Mouse (Mus musculus) MEL (cell line): ENCODE results near the gene Npsr1. TPM values are rescaled to one million over a fixed set of nuclear protein-coding genes. Genes with fewer than 3 reads are reported as not detected.

Source experiments
- DNase-seq: peaks from one replicate; pipeline ENCODE4 v3.0.0; 2011; ENCODE audit warnings: low read depth, low spot score
- H3K27ac ChIP-seq: 2 replicates; pipeline ENCODE4 v1.5.1; 2012; ENCODE audit warnings: low read depth, mild to moderate bottlenecking, control low read depth, low read length, moderate library complexity; ENCODE audit not compliant: control insufficient read depth
- H3K27me3 ChIP-seq, 2 experiments: fragments of 150-350 bp in 1 of 2; sonication (generic) in 1 of 2; 2 replicates each; pipeline ENCODE4 v1.6.1; 2012; ENCODE audit warnings: low read length in 2 of 2, mild to moderate bottlenecking in 2 of 2, improper control_type of control experiment in 1 of 2, moderate library complexity in 1 of 2; ENCODE audit not compliant: insufficient read depth in 2 of 2, control insufficient read depth in 1 of 2
- H3K36me3 ChIP-seq, 2 experiments: 2 replicates each; pipeline ENCODE4 v1.6.1; 2012 to 2014; ENCODE audit warnings: low read length in 2 of 2, improper control_type of control experiment in 1 of 2, inconsistent platforms in 1 of 2, mild to moderate bottlenecking in 1 of 2; ENCODE audit not compliant: insufficient read depth in 2 of 2, control insufficient read depth in 1 of 2
- H3K4me1 ChIP-seq, 2 experiments: fragments of 150-350 bp in 1 of 2; sonication (generic) in 1 of 2; 2 replicates each; pipeline ENCODE4 v1.6.1; 2012; ENCODE audit warnings: low read length in 2 of 2, improper control_type of control experiment in 1 of 2, mild to moderate bottlenecking in 1 of 2; ENCODE audit not compliant: insufficient read depth in 2 of 2, control insufficient read depth in 1 of 2
- H3K4me3 ChIP-seq, 2 experiments: fragments of 150-350 bp in 1 of 2; sonication (generic) in 1 of 2; 2 replicates each; pipeline ENCODE4 v1.5.1; 2012; ENCODE audit warnings: low read depth in 2 of 2, low read length in 2 of 2, mild to moderate bottlenecking in 2 of 2, moderate library complexity in 2 of 2, control low read depth in 1 of 2, improper control_type of control experiment in 1 of 2; ENCODE audit not compliant: control insufficient read depth in 1 of 2, insufficient read depth in 1 of 2
- H3K79me2 ChIP-seq: 2 replicates; pipeline ENCODE4 v1.6.1; 2012; ENCODE audit warnings: mild to moderate bottlenecking, low read length, moderate library complexity; ENCODE audit not compliant: control insufficient read depth, poor library complexity, insufficient read depth
- H3K9ac ChIP-seq: 2 replicates; pipeline ENCODE4 v1.6.1; 2012; ENCODE audit warnings: low read depth, mild to moderate bottlenecking, control low read depth, low read length, moderate library complexity; ENCODE audit not compliant: control insufficient read depth, poor library complexity, severe bottlenecking
- H3K9me3 ChIP-seq: fragments of 150-350 bp; sonication (generic); replicated peaks from 2 replicates; pipeline ENCODE4 v1.6.1; 2012; ENCODE audit warnings: mild to moderate bottlenecking, low read length, improper control_type of control experiment, moderate library complexity; ENCODE audit not compliant: insufficient read depth
- BHLHE40 ChIP-seq: IDR thresholded peaks from 2 replicates; pipeline ENCODE4 v1.6.1; 2012; ENCODE audit warnings: low read depth, mild to moderate bottlenecking, inconsistent platforms, low read length, improper control_type of control experiment, borderline replicate concordance
- CHD2 ChIP-seq: IDR thresholded peaks from 2 replicates; pipeline ENCODE4 v1.6.1; 2011; ENCODE audit warnings: low read length, improper control_type of control experiment
- CTCF ChIP-seq, 3 experiments: IDR thresholded peaks in 2 of 3; conservative IDR thresholded peaks in 1 of 3; 2 replicates each; pipeline ENCODE4 v1.5.1; 2011 to 2012; ENCODE audit warnings: low read length in 3 of 3, low read depth in 2 of 3, mild to moderate bottlenecking in 2 of 3, improper control_type of control experiment in 1 of 3, inconsistent platforms in 1 of 3, mixed read lengths in 1 of 3, moderate library complexity in 1 of 3; ENCODE audit not compliant: control insufficient read depth in 1 of 3, insufficient read depth in 1 of 3, poor library complexity in 1 of 3, severe bottlenecking in 1 of 3
- E2F4 ChIP-seq: IDR thresholded peaks from 2 replicates; pipeline ENCODE4 v1.6.1; 2011; ENCODE audit warnings: low read depth, low read length, improper control_type of control experiment, borderline replicate concordance
- ELF1 ChIP-seq: IDR thresholded peaks from 2 replicates; pipeline ENCODE4 v1.6.1; 2014; ENCODE audit warnings: low read depth, mild to moderate bottlenecking, inconsistent platforms, low read length, improper control_type of control experiment, moderate library complexity
- GABPA ChIP-seq: IDR thresholded peaks from 2 replicates; pipeline ENCODE4 v1.6.1; 2012; ENCODE audit warnings: low read depth, mild to moderate bottlenecking, inconsistent platforms, low read length, improper control_type of control experiment, moderate library complexity
- GATA1 ChIP-seq: IDR thresholded peaks from 2 replicates; pipeline ENCODE4 v1.6.1; 2011; ENCODE audit warnings: low read depth, low read length, improper control_type of control experiment
- MAFK ChIP-seq: IDR thresholded peaks from 2 replicates; pipeline ENCODE4 v1.6.1; 2011; ENCODE audit warnings: low read depth, mild to moderate bottlenecking, low read length, improper control_type of control experiment, borderline replicate concordance
- MAX ChIP-seq: IDR thresholded peaks from 2 replicates; pipeline ENCODE4 v1.6.1; 2011; ENCODE audit warnings: low read length, improper control_type of control experiment
- MAZ ChIP-seq: IDR thresholded peaks from 2 replicates; pipeline ENCODE4 v1.6.1; 2012; ENCODE audit warnings: low read depth, mild to moderate bottlenecking, inconsistent platforms, low read length, improper control_type of control experiment
- MXI1 ChIP-seq: IDR thresholded peaks from 2 replicates; pipeline ENCODE4 v1.6.1; 2011; ENCODE audit warnings: mild to moderate bottlenecking, low read depth, low read length, improper control_type of control experiment
- MYB ChIP-seq: IDR thresholded peaks from 2 replicates; pipeline ENCODE4 v1.6.1; 2011; ENCODE audit warnings: mild to moderate bottlenecking, low read depth, low read length, improper control_type of control experiment
- NELFE ChIP-seq: IDR thresholded peaks from 2 replicates; pipeline ENCODE4 v1.6.1; 2011; ENCODE audit warnings: low read depth, low read length, improper control_type of control experiment
- NRF1 ChIP-seq: IDR thresholded peaks from 2 replicates; pipeline ENCODE4 v1.6.1; 2014; ENCODE audit warnings: low read depth, mild to moderate bottlenecking, inconsistent platforms, low read length, improper control_type of control experiment, moderate library complexity; ENCODE audit not compliant: poor library complexity, insufficient read depth, severe bottlenecking
- POLR2A ChIP-seq, 2 experiments: IDR thresholded peaks; 2 replicates each; pipeline ENCODE4 v1.6.1; 2011 to 2012; ENCODE audit warnings: low read length in 2 of 2, mild to moderate bottlenecking in 2 of 2, control low read depth in 1 of 2, improper control_type of control experiment in 1 of 2, low read depth in 1 of 2, moderate library complexity in 1 of 2; ENCODE audit not compliant: control insufficient read depth in 1 of 2, insufficient read depth in 1 of 2, poor library complexity in 1 of 2
- RAD21 ChIP-seq: IDR thresholded peaks from 2 replicates; pipeline ENCODE4 v1.6.1; 2011; ENCODE audit warnings: mild to moderate bottlenecking, low read depth, low read length, improper control_type of control experiment
- RCOR1 ChIP-seq: IDR thresholded peaks from 2 replicates; pipeline ENCODE4 v1.6.1; 2012; ENCODE audit warnings: low read depth, mild to moderate bottlenecking, inconsistent platforms, low read length, improper control_type of control experiment
- TBP ChIP-seq: IDR thresholded peaks from 2 replicates; pipeline ENCODE4 v1.8.0; 2011; ENCODE audit warnings: low read depth, low read length, improper control_type of control experiment
- TCF12 ChIP-seq: IDR thresholded peaks from 2 replicates; pipeline ENCODE4 v1.6.1; 2014; ENCODE audit warnings: low read depth, mild to moderate bottlenecking, inconsistent platforms, low read length, improper control_type of control experiment, moderate library complexity
- ZMIZ1 ChIP-seq: IDR thresholded peaks from 2 replicates; pipeline ENCODE4 v1.6.1; 2012; ENCODE audit warnings: low read depth, mild to moderate bottlenecking, inconsistent platforms, low read length, improper control_type of control experiment, moderate library complexity
- polyA plus RNA-seq, 2 experiments: library from polyadenylated mRNA; stranded (reverse) in 1 of 2; unstranded in 1 of 2; fragments of >175 nt in 1 of 2; fragments of >200 nt in 1 of 2; gene quantifications; 2 replicates each; pipeline versions ENCODE4 v1.2.1 to v1.2.4; 2012; ENCODE audit warnings: low replicate concordance in 2 of 2, low read depth in 1 of 2; ENCODE audit not compliant: insufficient read length in 2 of 2, insufficient read depth in 1 of 2, missing spikeins in 1 of 2
- total RNA-seq: library from RNA; depleted of rRNA; stranded (reverse); fragments of 300-350 nt; gene quantifications from 2 replicates; pipeline ENCODE4 v1.2.3, GENCODE M21; 2012

The Npsr1 gene
- total and polyA plus RNA-seq, 3 experiments, result 0.08 TPM; not detected in 2

DNA sequence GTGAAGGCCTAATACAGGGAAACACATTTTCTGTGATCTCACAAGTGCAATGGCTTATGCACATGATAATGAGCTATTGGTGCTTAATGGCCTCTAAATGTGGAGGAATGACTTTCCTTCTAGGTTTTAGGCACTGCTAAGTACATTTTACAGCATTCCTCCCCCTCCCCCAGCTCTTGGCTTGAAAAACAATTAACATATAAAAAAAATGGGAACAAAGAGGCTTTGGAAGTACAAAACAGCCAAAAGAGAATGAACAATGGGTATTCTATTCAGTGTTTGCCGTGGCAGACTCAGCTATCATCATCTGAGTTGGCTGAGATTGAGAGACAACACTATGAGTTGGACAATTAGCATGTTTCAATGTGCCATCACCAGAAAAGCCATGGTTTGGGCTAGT lies 62.6 kb downstream of the Npsr1 start:
- Histone ChIP-seq H3K27ac (no peak overlapping the region), H3K9me3 (no peaks in the 10 kb centered on the region), H3K9ac (no peak overlapping the region), H3K4me3 (no peak overlapping the region), H3K79me2 (no peaks in the 10 kb centered on the region), H3K4me1 (no peaks in the 10 kb centered on the region), H3K36me3 (no peaks in the 10 kb centered on the region), H3K27me3 (no peaks in the 10 kb centered on the region; a peak in 1 of 4 replicates)
- no peak for DNase-seq
- TF ChIP-seq TBP (no peak), MAZ (no peak), MYB (no peak), E2F4 (no peak), NRF1 (no peak), GATA1 (no peak), MXI1 (no peak), ELF1 (no peak), NELFE (no peak)

- H3K9ac ChIP-seq, result no peak overlapping the region
- DNase-seq, result no peak
Measured at GRCm38 (mm10) chr9:24168501-24168900, 70.7 kb downstream of the Npsr1 start.

DNA sequence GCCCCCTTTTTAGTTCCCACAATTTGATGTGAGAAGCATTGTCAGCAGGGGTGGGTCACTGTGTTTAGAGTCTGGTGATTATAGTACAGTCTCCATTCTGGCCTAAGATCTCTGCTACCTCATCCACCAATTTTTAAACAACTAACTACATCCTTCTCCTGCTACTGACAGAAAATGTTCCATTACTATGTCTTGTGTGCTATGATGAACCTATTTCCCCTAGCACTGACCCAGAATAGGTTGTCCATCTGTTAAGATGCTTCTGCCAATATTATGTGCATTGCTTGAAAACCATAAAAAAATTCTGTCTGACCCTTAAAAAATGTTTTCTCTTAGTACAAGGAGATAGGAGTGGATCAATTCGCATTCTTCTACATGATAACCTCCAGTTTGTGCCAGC lies 72.9 kb downstream of the Npsr1 start:
- H3K27ac ChIP-seq, result no peak overlapping the region
- no peaks in the 10 kb centered on the region for H3K27me3 ChIP-seq
- no peaks in the 10 kb centered on the region for H3K4me1 ChIP-seq
- H3K36me3 ChIP-seq, result no peaks in the 10 kb centered on the region
- no peaks in the 10 kb centered on the region for H3K9me3 ChIP-seq
- no peak for DNase-seq
- H3K79me2 ChIP-seq, result no peaks in the 10 kb centered on the region
- TF ChIP-seq TCF12, result no peak
- TF ChIP-seq MAFK, result no peak
- no peak for TF ChIP-seq MYB
- TF ChIP-seq TBP, result no peak
- no peak for TF ChIP-seq RAD21
- TF ChIP-seq CTCF (IDR thresholded peaks at IDR 0.05 in 2 of 3, conservative IDR thresholded peaks at IDR 0.05 in 1 of 3; ENCODE audit: control insufficient read depth in 1 of 3, insufficient read depth in 1 of 3, low read depth in 2 of 3, low read length in 3 of 3, poor library complexity in 1 of 3, severe bottlenecking in 1 of 3), result no peak
- TF ChIP-seq ZMIZ1, result no peak
- no peak for TF ChIP-seq POLR2A (IDR thresholded peaks at IDR 0.05; ENCODE audit: control insufficient read depth in 1 of 2, insufficient read depth in 1 of 2, low read depth in 1 of 2, low read length in 2 of 2, poor library complexity in 1 of 2)
- TF ChIP-seq CHD2, result no peak
- no peak for TF ChIP-seq MXI1
- TF ChIP-seq RCOR1, result no peak
- no peak for TF ChIP-seq NRF1
- TF ChIP-seq BHLHE40, result no peak
- no peak overlapping the region for H3K9ac ChIP-seq
- H3K4me3 ChIP-seq, result no peak overlapping the region

More at GRCm38 (mm10) chr9:24168501-24168900, 70.7 kb downstream of the Npsr1 start:
- no peaks in the 10 kb centered on the region for H3K9me3 ChIP-seq
- H3K4me1 ChIP-seq, result no peaks in the 10 kb centered on the region
- H3K4me3 ChIP-seq, result no peak overlapping the region
- no peak for TF ChIP-seq GABPA
- TF ChIP-seq MAX, result no peak
- no peak for TF ChIP-seq RAD21
- no peak for TF ChIP-seq POLR2A (IDR thresholded peaks at IDR 0.05; ENCODE audit: control insufficient read depth in 1 of 2, insufficient read depth in 1 of 2, low read depth in 1 of 2, low read length in 2 of 2, poor library complexity in 1 of 2)
- no peaks in the 10 kb centered on the region for H3K36me3 ChIP-seq
- no peaks in the 10 kb centered on the region for H3K27me3 ChIP-seq
- no peak overlapping the region for H3K27ac ChIP-seq
- H3K79me2 ChIP-seq, result no peaks in the 10 kb centered on the region
